Comparison of ENCODE assay signal across 8 mouse cellular contexts in the genomic region with DNA sequence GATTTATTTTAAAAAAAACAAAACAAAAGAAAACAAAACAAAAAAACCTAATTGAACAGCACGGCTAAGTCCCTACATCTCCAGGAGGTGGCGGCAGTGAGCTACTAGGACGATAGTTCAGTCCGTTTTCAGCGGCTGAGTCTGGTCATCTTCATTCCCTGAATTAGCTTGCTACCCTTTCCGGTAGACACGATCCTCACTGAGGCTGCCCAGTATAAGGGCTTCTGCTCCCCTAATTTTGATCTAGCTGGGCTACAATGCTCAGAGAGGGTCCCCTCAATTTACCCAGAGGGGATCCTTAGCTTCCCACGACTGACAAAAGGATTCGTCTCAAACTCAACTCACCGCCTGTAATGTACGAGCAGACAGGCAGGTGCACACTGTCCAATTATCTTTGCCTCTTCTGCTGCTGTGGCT. TPM values are rescaled to one million over a fixed set of nuclear protein-coding genes. Genes with fewer than 3 reads are reported as not detected.
DNase-seq lines count a peak whose midpoint lies in the region; ATAC-seq and TF ChIP-seq lines count a peak whose summit lies in the region.

No protein-coding gene starts in this region.

- WGBS in heart, embryonic 15.5 days: 19% methylated on average over 11 of the region's 11 CpGs
- 15% methylated on average over 11 of the region's 11 CpGs for WGBS in liver, embryonic 14.5 days (ENCODE audit: insufficient replicate concordance)
- WGBS in neural tube, embryonic 11.5 days: 25% methylated on average over 11 of the region's 11 CpGs
- WGBS in stomach, embryonic 16.5 days: 19% methylated on average over 11 of the region's 11 CpGs

- no peaks in the 10 kb centered on the region for H3K9me3 ChIP-seq in heart, embryonic 15.5 days (replicated peaks)
- H3K9me3 ChIP-seq in liver, embryonic 14.5 days (ENCODE audit: control insufficient read depth, low read length): no peaks in the 10 kb centered on the region
- no peaks in the 10 kb centered on the region for H3K9me3 ChIP-seq in neural tube, embryonic 11.5 days (ENCODE audit: control insufficient read depth, low read length)
- H3K9me3 ChIP-seq in stomach, embryonic 16.5 days (replicated peaks; ENCODE audit: control insufficient read depth, low read length): no peaks in the 10 kb centered on the region

- no peaks in the 10 kb centered on the region for H3K27me3 ChIP-seq in heart, embryonic 15.5 days
- H3K27me3 ChIP-seq in liver, embryonic 14.5 days (ENCODE audit: control insufficient read depth, insufficient read depth, low read length): no peaks in the 10 kb centered on the region
- H3K27me3 ChIP-seq in neural tube, embryonic 11.5 days (ENCODE audit: control insufficient read depth, insufficient read depth, low read length): no peaks in the 10 kb centered on the region
- H3K27me3 ChIP-seq in stomach, embryonic 16.5 days (ENCODE audit: control insufficient read depth, insufficient read depth, low read length): no peaks in the 10 kb centered on the region

- peak; percentile 83 for ATAC-seq in erythroid progenitor cell, adult 5-6 weeks (replicated peaks; ENCODE audit: low FRiP score, poor library complexity, severe bottlenecking)
- ATAC-seq in heart, embryonic 15.5 days (replicated peaks; ENCODE audit: insufficient number of reproducible peaks, insufficient read depth, low FRiP score, low read depth): no peak
- no peak for ATAC-seq in liver, embryonic 14.5 days (ENCODE audit: insufficient read depth)
- ATAC-seq in neural tube, embryonic 11.5 days (ENCODE audit: insufficient read depth, low FRiP score, low TSS enrichment): no peak
- peak; percentile 31; the same call in 1 of the 2 replicates for ATAC-seq in stomach, embryonic 16.5 days (ENCODE audit: insufficient read depth, low FRiP score)

- no peak for TF ChIP-seq EP300 in liver, embryonic 14.5 days (IDR thresholded peaks at IDR 0.05; ENCODE audit: low read depth)

- H3K4me1 ChIP-seq in brown adipose tissue, adult 24 weeks (ENCODE audit: control insufficient read depth, insufficient read depth, insufficient read length, low read length): no peaks in the 10 kb centered on the region
- peaks cover 20% of the 10 kb centered on the region for H3K4me1 ChIP-seq in heart, embryonic 15.5 days (replicated peaks)
- peaks cover 0 to 5% of the 10 kb centered on the region in 2 experiments; a peak in 2 of 4 replicates for H3K4me1 ChIP-seq in liver, embryonic 14.5 days (replicated peaks; ENCODE audit: control insufficient read depth in 2 of 2, insufficient read depth in 2 of 2, low read length in 1 of 2)
- peaks cover 8% of the 10 kb centered on the region for H3K4me1 ChIP-seq in neural tube, embryonic 11.5 days (ENCODE audit: control insufficient read depth, insufficient read depth, low read length)
- H3K4me1 ChIP-seq in stomach, embryonic 16.5 days (ENCODE audit: control insufficient read depth, insufficient read depth, low read length): peaks cover 14% of the 10 kb centered on the region

- peak; percentile 89 for TF ChIP-seq CTCF in liver, embryonic 14.5 days (IDR thresholded peaks at IDR 0.05; ENCODE audit: low read depth)

- peak overlapping the region; percentile 66 for H3K4me2 ChIP-seq in heart, embryonic 15.5 days
- H3K4me2 ChIP-seq in liver, embryonic 14.5 days (ENCODE audit: low read depth): peak overlapping the region; percentile 63
- peak overlapping the region; percentile 35 for H3K4me2 ChIP-seq in neural tube, embryonic 11.5 days (ENCODE audit: low read depth)
- H3K4me2 ChIP-seq in stomach, embryonic 16.5 days (ENCODE audit: low read depth, low read length): peak overlapping the region; percentile 49

- peak; percentile 49 to 73 for DNase-seq in CD8-positive naive resting alpha-beta T cell, adult 2 months (ENCODE audit: low read depth in 2 of 2, low spot score in 2 of 2)
- peak; percentile 93 for DNase-seq in kidney, postnatal 10 days
- DNase-seq in liver, embryonic 14.5 days (ENCODE audit: low read depth in 3 of 3, low spot score in 3 of 3): peak; percentile 51 to 60 (median 56)
- DNase-seq in neural tube, embryonic 11.5 days (ENCODE audit: low spot score): peak; percentile 87

- H3K27ac ChIP-seq in brown adipose tissue, adult 24 weeks (replicated peaks; ENCODE audit: low read depth, low read length): no peak overlapping the region
- no peak overlapping the region; the same call in 1 of the 2 replicates for H3K27ac ChIP-seq in heart, embryonic 15.5 days
- H3K27ac ChIP-seq in liver, embryonic 14.5 days: no peak overlapping the region
- H3K27ac ChIP-seq in neural tube, embryonic 11.5 days (ENCODE audit: low read depth, low read length): no peak overlapping the region
- no peak overlapping the region for H3K27ac ChIP-seq in stomach, embryonic 16.5 days (ENCODE audit: low read length)

- peak overlapping the region; percentile 43 for H3K4me3 ChIP-seq in brown adipose tissue, adult 24 weeks (ENCODE audit: insufficient read depth, low read depth, low read length)
- H3K4me3 ChIP-seq in heart, embryonic 15.5 days: peak overlapping the region; percentile 38
- peak overlapping the region; percentile 6 to 28; a peak in 2 of 4 replicates for H3K4me3 ChIP-seq in liver, embryonic 14.5 days (ENCODE audit: insufficient read depth in 1 of 2, low read depth in 2 of 2, low read length in 2 of 2)
- H3K4me3 ChIP-seq in neural tube, embryonic 11.5 days (ENCODE audit: low read depth, low read length): no peak overlapping the region; the same call in 1 of the 2 replicates
- H3K4me3 ChIP-seq in stomach, embryonic 16.5 days (replicated peaks; ENCODE audit: low read length): peak overlapping the region; percentile 25; the same call in 1 of the 2 replicates

- H3K36me3 ChIP-seq in heart, embryonic 15.5 days: no peaks in the 10 kb centered on the region
- H3K36me3 ChIP-seq in liver, embryonic 14.5 days (replicated peaks; ENCODE audit: control insufficient read depth, insufficient read depth, low read depth): no peaks in the 10 kb centered on the region
- no peaks in the 10 kb centered on the region for H3K36me3 ChIP-seq in neural tube, embryonic 11.5 days (ENCODE audit: control insufficient read depth, insufficient read depth, low read length)
- no peaks in the 10 kb centered on the region for H3K36me3 ChIP-seq in stomach, embryonic 16.5 days (ENCODE audit: control insufficient read depth, insufficient read depth, low read length)

- peak overlapping the region; percentile 46; the same call in 1 of the 2 replicates for H3K9ac ChIP-seq in heart, embryonic 15.5 days
- peak overlapping the region; percentile 40 for H3K9ac ChIP-seq in liver, embryonic 14.5 days (replicated peaks)
- peak overlapping the region; percentile 46 for H3K9ac ChIP-seq in neural tube, embryonic 11.5 days (ENCODE audit: low read length)
- H3K9ac ChIP-seq in stomach, embryonic 16.5 days (ENCODE audit: low read length): peak overlapping the region; percentile 43; the same call in 1 of the 2 replicates

RNA-seq across cellular contexts. Expression of gene Bclaf1, which starts 21.8 kb away (rescaled TPM):
- 25.9 and 34.2 TPM in 2 replicates for polyA plus RNA-seq in brown adipose tissue, adult 24 weeks (2012; ENCODE audit: insufficient read depth, insufficient read length, missing spikeins)
- 223 and 225 TPM in 2 replicates for total RNA-seq in erythroid progenitor cell, adult 5-6 weeks (2015; ENCODE audit: low replicate concordance)
- total RNA-seq in erythroid progenitor cell, adult 5-6 weeks (2017; ENCODE audit: low replicate concordance): 379 and 392 TPM in 2 replicates
- 65.1 and 77.2 TPM in 2 replicates for polyA plus RNA-seq in heart, embryonic 15.5 days (2015; fragmentation: Nextera tagmentation; extraction: Ambion mirVana)
- 17.5 and 35.3 TPM in 2 replicates for polyA plus RNA-seq in liver, embryonic 14.5 days (2012; rRNA removed)
- polyA plus RNA-seq in liver, embryonic 14.5 days (2014; fragmentation: Nextera tagmentation; extraction: Ambion mirVana): 46.1 and 48.0 TPM in 2 replicates
- 163 and 174 TPM in 2 replicates for polyA plus RNA-seq in neural tube, embryonic 11.5 days (2014; fragmentation: Nextera tagmentation; extraction: Ambion mirVana)
- polyA plus RNA-seq in stomach, embryonic 16.5 days (2015; fragmentation: Nextera tagmentation; extraction: Ambion mirVana): 103 and 105 TPM in 2 replicates

RNA-seq across cellular contexts. Expression of gene Mtfr2, which starts 57.1 kb away (rescaled TPM):
- polyA plus RNA-seq in brown adipose tissue, adult 24 weeks (2012; ENCODE audit: insufficient read depth, insufficient read length, missing spikeins): not detected in 2 replicates
- total RNA-seq in erythroid progenitor cell, adult 5-6 weeks (2015; ENCODE audit: low replicate concordance): 42.3 and 46.5 TPM in 2 replicates
- total RNA-seq in erythroid progenitor cell, adult 5-6 weeks (2017; ENCODE audit: low replicate concordance): 16.0 and 24.5 TPM in 2 replicates
- 1.9 and 2.1 TPM in 2 replicates for polyA plus RNA-seq in heart, embryonic 15.5 days (2015; fragmentation: Nextera tagmentation; extraction: Ambion mirVana)
- 9.6 and 13.3 TPM in 2 replicates for polyA plus RNA-seq in liver, embryonic 14.5 days (2012; rRNA removed)
- polyA plus RNA-seq in liver, embryonic 14.5 days (2014; fragmentation: Nextera tagmentation; extraction: Ambion mirVana): 1.8 and 2.4 TPM in 2 replicates
- polyA plus RNA-seq in neural tube, embryonic 11.5 days (2014; fragmentation: Nextera tagmentation; extraction: Ambion mirVana): 0.70 and 0.82 TPM in 2 replicates
- polyA plus RNA-seq in stomach, embryonic 16.5 days (2015; fragmentation: Nextera tagmentation; extraction: Ambion mirVana): 1.5 and 1.6 TPM in 2 replicates

Comparison
In these comparisons a context has a peak if more than half of its experiments do, and no peak if none do; other contexts are left out.
1. ATAC-seq: peak in erythroid progenitor cell, adult 5-6 weeks (single experiment) and stomach, embryonic 16.5 days (single experiment); none in heart, embryonic 15.5 days (single experiment), liver, embryonic 14.5 days (single experiment) and neural tube, embryonic 11.5 days (single experiment).
2. Peak in every context shown above with its lines, with median percentiles within 50 percentile points of each other: DNase-seq, H3K4me2 ChIP-seq and H3K9ac ChIP-seq.